Mouse (Mus musculus) kidney, postnatal 0 days (tissue): ENCODE measurements around the gene Tns2. TPM values are rescaled to one million over a fixed set of nuclear protein-coding genes. Genes with fewer than 3 reads are reported as not detected.
A peak's percentile ranks its signal among the peaks of the same experiment; 100 is the strongest.

Source experiments
- ATAC-seq: fragments of 200-750 bp; cut with Nextera tagmentation; replicated peaks from 2 replicates; pipeline ENCODE4 v1.8.0; 2017; ENCODE audit warnings: low read depth, moderate number of reproducible peaks, moderate TSS enrichment, moderate library complexity; ENCODE audit not compliant: low FRiP score
- DNase-seq: peaks from one replicate; pipeline ENCODE4 v3.0.0-alpha.2; 2016; ENCODE audit warnings: low spot score
- H3K27ac ChIP-seq: fragments of 300-500 bp; sonication (generic); 2 replicates; pipeline ENCODE4 v1.5.1; 2014; ENCODE audit warnings: mild to moderate bottlenecking
- H3K27me3 ChIP-seq: fragments of 300-500 bp; sonication (generic); 2 replicates; pipeline ENCODE4 v1.6.1; 2014; ENCODE audit warnings: low read length, mixed read lengths; ENCODE audit not compliant: insufficient read depth
- H3K36me3 ChIP-seq: fragments of 300-500 bp; sonication (generic); 2 replicates; pipeline ENCODE4 v1.6.1; 2014; ENCODE audit warnings: low read length, mixed read lengths; ENCODE audit not compliant: insufficient read depth
- H3K4me1 ChIP-seq: fragments of 300-500 bp; sonication (generic); replicated peaks from 2 replicates; pipeline ENCODE4 v1.6.1; 2014; ENCODE audit warnings: antibody characterized with exemption, low read length, mixed read lengths; ENCODE audit not compliant: insufficient read depth
- H3K4me2 ChIP-seq: fragments of 300-500 bp; sonication (generic); 2 replicates; pipeline ENCODE4 v1.6.1; 2014; ENCODE audit warnings: mild to moderate bottlenecking, low read length, moderate library complexity, mixed read lengths
- H3K4me3 ChIP-seq: fragments of 300-500 bp; sonication (generic); replicated peaks from 2 replicates; pipeline ENCODE4 v1.5.1; 2014; ENCODE audit warnings: low read depth, low read length
- H3K9ac ChIP-seq: fragments of 300-500 bp; sonication (generic); 2 replicates; pipeline ENCODE4 v1.6.1; 2014; ENCODE audit warnings: low read depth, low read length
- H3K9me3 ChIP-seq: fragments of 300-500 bp; sonication (generic); replicated peaks from 2 replicates; pipeline ENCODE4 v1.6.1; 2016; ENCODE audit warnings: low read length, inconsistent platforms, mixed read lengths
- CTCF ChIP-seq: IDR thresholded peaks from 2 replicates; pipeline ENCODE4 v1.5.1; 2016; ENCODE audit warnings: antibody characterized with exemption, low read depth, mild to moderate bottlenecking, moderate library complexity
- WGBS: fragments of 180-500 bp; shearing (Covaris S2); extraction: QIAGEN DNeasy Blood & Tissue Kit; methylation state at CpG from one replicate; pipeline ENCODE4 v1.1.7; 2014; 5-methylcytosine and 5-hydroxymethylcytosine counted together
- polyA plus RNA-seq: library from polyadenylated mRNA; unstranded; fragments of >200 nt; fragmentation: Nextera tagmentation; extraction: Ambion mirVana; gene quantifications from 2 replicates; pipeline ENCODE4 v1.2.1, GENCODE M21; 2015

The Tns2 gene
- polyA plus RNA-seq, 1 experiment from 2014 or later: 35.8 TPM

DNA sequence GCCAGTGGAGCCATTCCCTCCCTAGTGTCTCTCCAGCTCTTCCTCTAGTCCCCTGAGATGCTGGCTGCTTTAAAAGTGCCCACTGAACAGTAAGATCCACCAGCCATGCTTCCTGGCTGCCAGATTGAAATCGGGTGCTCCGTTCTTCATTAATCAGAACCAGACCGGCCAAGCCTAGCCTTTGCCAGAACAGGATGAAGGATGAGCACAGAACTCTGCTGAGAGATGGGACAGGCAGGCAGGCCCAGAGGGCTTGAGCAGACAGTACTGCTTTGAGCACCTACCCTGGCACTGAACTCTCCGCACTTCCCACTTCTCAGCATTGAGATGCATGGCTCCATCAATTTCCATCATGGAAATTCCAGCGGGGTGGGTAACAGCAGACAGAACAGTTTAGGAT lies 953 bp upstream of the Tns2 start:
- H3K36me3 ChIP-seq: peaks cover 22% of the 10 kb centered on the region
- peaks cover 45% of the 10 kb centered on the region for H3K4me1 ChIP-seq
- TF ChIP-seq CTCF: no peak
- H3K4me3 ChIP-seq: no peak overlapping the region
- WGBS: 49% methylated on average over 5 of the region's 5 CpGs
- no peak overlapping the region for H3K9ac ChIP-seq
- ATAC-seq: no peak
- H3K27ac ChIP-seq: 0 out of 2 replicates have a peak overlapping the region, but pooled peaks have one; percentile 99
- no peaks in the 10 kb centered on the region for H3K27me3 ChIP-seq
- peak overlapping the region; percentile 85 for H3K4me2 ChIP-seq
- no peak for DNase-seq
- H3K9me3 ChIP-seq: no peaks in the 10 kb centered on the region

DNA sequence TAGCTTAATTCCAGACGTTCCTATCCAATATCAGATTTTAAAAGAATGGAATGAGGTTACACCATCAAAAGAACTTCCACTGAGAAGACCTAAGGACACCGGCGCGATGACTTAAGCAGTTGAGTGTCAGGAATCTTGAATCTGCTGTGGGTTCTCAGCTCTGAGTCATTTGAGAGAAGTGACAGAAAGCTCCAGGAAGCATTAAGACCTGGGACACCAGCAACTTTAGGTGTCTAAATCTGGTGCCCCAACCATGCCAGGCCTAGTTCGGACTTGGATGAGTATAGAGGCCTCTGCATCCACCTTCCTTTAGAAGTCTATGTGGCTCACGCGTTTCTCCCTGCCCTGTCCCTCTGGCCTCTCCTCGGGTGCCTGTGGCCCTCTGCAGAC lies 447 bp upstream of the Tns2 start:
- no peak for DNase-seq
- TF ChIP-seq CTCF: no peak
- Histone ChIP-seq H3K27ac (peak overlapping the region; percentile 99), H3K9ac (peak overlapping the region; percentile 72), H3K4me3 (peak overlapping the region; percentile 56), H3K27me3 (no peaks in the 10 kb centered on the region), H3K4me2 (peak overlapping the region; percentile 85), H3K9me3 (no peaks in the 10 kb centered on the region), H3K4me1 (peaks cover 45% of the 10 kb centered on the region), H3K36me3 (peaks cover 18% of the 10 kb centered on the region)
- 23% methylated on average over 8 of the region's 8 CpGs for WGBS
- ATAC-seq: no peak

DNA sequence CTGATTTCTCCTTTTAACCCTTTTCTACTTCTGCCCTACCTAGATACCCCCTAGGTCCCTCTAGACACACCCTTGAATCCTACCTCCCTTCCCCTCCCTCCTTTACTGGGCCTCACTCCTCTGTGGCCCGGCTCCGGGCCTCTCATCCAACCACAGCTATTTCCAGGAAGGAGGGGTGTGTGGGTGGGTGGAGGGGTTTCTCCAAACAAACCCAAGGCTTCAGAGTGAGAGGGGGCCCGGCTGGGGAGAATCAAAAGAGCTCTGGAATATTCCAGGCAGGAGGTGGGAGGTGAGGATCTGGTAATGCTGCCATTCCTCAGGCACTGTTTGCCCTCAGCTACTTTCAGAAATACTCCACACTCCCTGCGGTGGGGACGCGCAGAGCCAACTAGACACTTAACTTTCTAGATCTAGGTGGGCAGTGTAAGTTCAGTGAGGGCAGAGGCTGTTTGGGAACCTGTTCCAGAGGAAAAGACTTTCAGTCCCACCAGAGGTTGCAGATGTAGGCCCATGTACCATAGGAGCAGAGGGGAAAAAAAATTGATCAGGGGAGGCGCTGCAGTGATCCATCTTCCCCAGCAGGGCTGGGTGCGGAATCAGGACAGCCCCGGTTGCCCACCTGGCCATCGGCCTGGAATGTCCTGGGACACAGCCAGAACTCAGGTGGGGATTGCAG lies 921 bp downstream of the Tns2 start:
- Histone ChIP-seq H3K9ac (peak overlapping the region; percentile 72), H3K36me3 (peaks cover 7% of the 10 kb centered on the region; the same call in 1 of the 2 replicates), H3K27me3 (no peaks in the 10 kb centered on the region), H3K4me1 (peaks cover 57% of the 10 kb centered on the region), H3K4me2 (peak overlapping the region; percentile 85), H3K4me3 (peak overlapping the region; percentile 56), H3K9me3 (no peaks in the 10 kb centered on the region), H3K27ac (peak overlapping the region; percentile 99)
- ATAC-seq: no peak
- peak; percentile 82 for DNase-seq
- 18% methylated on average over 10 of the region's 10 CpGs for WGBS
- TF ChIP-seq CTCF: 0 out of 2 replicates have a peak, but pooled peaks have one; percentile 7

- Histone ChIP-seq H3K27me3 (no peaks in the 10 kb centered on the region), H3K4me2 (peak overlapping the region; percentile 85), H3K36me3 (peaks cover 7% of the 10 kb centered on the region; the same call in 1 of the 2 replicates), H3K9me3 (no peaks in the 10 kb centered on the region), H3K9ac (peak overlapping the region; percentile 82), H3K27ac (peak overlapping the region; percentile 99), H3K4me1 (peaks cover 64% of the 10 kb centered on the region), H3K4me3 (peak overlapping the region; percentile 40)
- no peak for TF ChIP-seq CTCF
- WGBS: 12% methylated on average over 11 of the region's 11 CpGs
- ATAC-seq: no peak
- peak; percentile 88 for DNase-seq
Measured at GRCm38 (mm10) chr15:102101672-102102541, 1.7 kb downstream of the Tns2 start.

DNA sequence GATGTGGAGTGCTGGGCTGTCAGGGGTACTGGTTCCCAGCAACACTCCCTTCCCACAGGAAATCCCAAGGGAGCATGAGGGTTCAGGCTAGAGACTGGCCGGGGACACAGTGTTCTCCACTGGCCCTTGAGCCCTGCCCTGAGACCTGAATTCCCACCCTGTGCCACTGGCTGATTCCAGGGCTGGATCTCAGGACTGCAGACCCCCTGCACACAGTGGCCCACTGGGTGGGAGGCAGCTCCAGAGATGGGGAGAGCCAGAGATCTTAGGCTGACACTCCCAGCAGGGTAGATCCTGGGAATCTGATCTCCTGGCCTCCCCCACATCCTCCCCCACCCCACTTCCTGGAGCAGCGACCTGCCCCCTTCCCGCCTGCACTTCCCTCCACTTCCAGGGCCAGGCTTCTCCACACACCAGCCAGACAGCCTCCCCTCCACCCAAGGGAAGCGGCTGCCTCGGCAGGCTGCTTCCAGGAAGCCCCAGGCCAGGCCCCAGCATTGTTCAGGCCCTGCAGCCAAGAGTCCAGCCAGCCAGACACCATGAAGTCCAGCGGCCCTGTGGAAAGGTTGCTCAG lies 2.4 kb downstream of the Tns2 start:
- TF ChIP-seq CTCF: no peak
- H3K9me3 ChIP-seq: no peaks in the 10 kb centered on the region
- H3K4me2 ChIP-seq: peak overlapping the region; percentile 85
- H3K9ac ChIP-seq: peak overlapping the region; percentile 82
- H3K4me1 ChIP-seq: peaks cover 69% of the 10 kb centered on the region
- H3K27ac ChIP-seq: peak overlapping the region; percentile 99
- no peaks in the 10 kb centered on the region for H3K27me3 ChIP-seq
- ATAC-seq: peak; percentile 9
- H3K36me3 ChIP-seq: peaks cover 5% of the 10 kb centered on the region; the same call in 1 of the 2 replicates
- 6% methylated on average over 6 of the region's 6 CpGs for WGBS
- peak overlapping the region; percentile 40 for H3K4me3 ChIP-seq
- peak; percentile 93 for DNase-seq

DNA sequence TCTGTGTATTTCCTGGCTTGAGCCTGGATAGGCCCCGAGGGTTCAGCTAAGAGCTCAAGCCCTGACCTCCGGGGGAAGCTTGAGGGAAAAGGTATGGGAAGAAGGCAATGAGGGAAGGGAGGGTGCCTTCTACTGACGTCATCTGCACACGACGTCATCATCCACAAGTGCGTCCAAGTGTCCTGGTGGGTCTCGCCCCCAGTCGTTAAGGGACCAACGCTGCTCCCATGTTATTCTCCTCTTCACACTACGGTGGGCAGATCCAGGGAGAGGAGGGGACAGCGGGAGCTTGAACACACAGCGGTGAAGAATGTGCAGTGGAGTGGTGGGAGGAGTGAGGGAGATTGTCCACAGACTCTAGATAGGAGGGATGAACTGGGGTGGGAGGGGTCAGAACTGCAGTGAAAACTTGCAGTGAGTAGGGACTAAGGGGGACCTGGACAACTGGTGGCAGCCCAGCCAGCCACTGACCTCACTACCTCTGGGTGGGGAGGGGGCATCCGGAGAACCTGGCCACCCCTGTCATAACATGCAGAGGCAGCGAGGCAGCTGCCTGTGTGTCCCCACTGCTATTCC lies 3.2 kb downstream of the Tns2 start:
- WGBS: 4% methylated on average over 14 of the region's 14 CpGs
- no peak for TF ChIP-seq CTCF
- peak; percentile 33 for ATAC-seq

More for the DNA sequence above, 3.2 kb downstream of the Tns2 start:
- Histone ChIP-seq H3K4me1 (peaks cover 66% of the 10 kb centered on the region), H3K9me3 (no peaks in the 10 kb centered on the region), H3K4me2 (peak overlapping the region; percentile 85), H3K36me3 (peaks cover 10% of the 10 kb centered on the region; the same call in 1 of the 2 replicates), H3K4me3 (peak overlapping the region; percentile 40), H3K9ac (peak overlapping the region; percentile 82), H3K27ac (peak overlapping the region; percentile 99), H3K27me3 (no peaks in the 10 kb centered on the region)
- peak; percentile 88 for DNase-seq
